Mouse (Mus musculus) layer of hippocampus, postnatal 25 days (tissue): ENCODE measurements around the gene Dpep2nb. TPM values are rescaled to one million over a fixed set of nuclear protein-coding genes. Genes with fewer than 3 reads are reported as not detected.
A peak's percentile ranks its signal among the peaks of the same experiment; 100 is the strongest.
"Not testable (repeated sequence)": the region's sequence is repeated elsewhere in the genome, so short reads cannot be mapped to it uniquely, and the experiment has no call there.

Experiments used
- DNase-seq, 2 experiments: peaks; one replicate each; pipeline ENCODE4 v3.0.0; 2022; ENCODE audit warnings: mixed read lengths in 2 of 2, low spot score in 1 of 2; ENCODE audit errors: extremely low spot score in 1 of 2
- total RNA-seq, 2 experiments: library from RNA; stranded (reverse); gene quantifications; 2 replicates each; pipeline ENCODE4 v1.2.3; 2021

The Dpep2nb gene
- not detected for total RNA-seq

- no peak for DNase-seq
Measured at GRCm38 (mm10) chr8:106005875-106006274, at the start of gene Dpep2nb. TSS of gene Dpep2nb (minus strand) at chr8:106005975.

GRCm38 (mm10) chr8:106055038-106055437, 49.3 kb upstream of the Dpep2nb start:
- no peak for DNase-seq

GRCm38 (mm10) chr8:106054190-106054811, 48.5 kb upstream of the Dpep2nb start:
- no peak for DNase-seq

- no peak for DNase-seq
Measured at GRCm38 (mm10) chr8:106052510-106053089, 46.8 kb upstream of the Dpep2nb start.

GRCm38 (mm10) chr8:106051068-106051467, 45.3 kb upstream of the Dpep2nb start:
- DNase-seq = no peak

GRCm38 (mm10) chr8:106049840-106050239, 44.1 kb upstream of the Dpep2nb start:
- DNase-seq = no peak

GRCm38 (mm10) chr8:106047854-106048630, 42.3 kb upstream of the Dpep2nb start:
- DNase-seq = no peak

- DNase-seq = no peak
Measured at GRCm38 (mm10) chr8:106046872-106047559, 41.2 kb upstream of the Dpep2nb start.

GRCm38 (mm10) chr8:106044151-106044550, 38.4 kb upstream of the Dpep2nb start:
- no peak for DNase-seq

- DNase-seq = no peak
Measured at GRCm38 (mm10) chr8:106043055-106043454, 37.3 kb upstream of the Dpep2nb start.

GRCm38 (mm10) chr8:106040218-106040617, 34.4 kb upstream of the Dpep2nb start:
- DNase-seq = no peak

- DNase-seq = no peak
Measured at GRCm38 (mm10) chr8:106039605-106040004, 33.8 kb upstream of the Dpep2nb start.

- DNase-seq = no peak
Measured at GRCm38 (mm10) chr8:106038721-106039120, 32.9 kb upstream of the Dpep2nb start.

- peak; percentile 65 to 89 for DNase-seq
Measured at GRCm38 (mm10) chr8:106022483-106022882, 16.7 kb upstream of the Dpep2nb start.

GRCm38 (mm10) chr8:106018039-106018438, 12.3 kb upstream of the Dpep2nb start:
- no peak for DNase-seq

GRCm38 (mm10) chr8:106017130-106017529, 11.4 kb upstream of the Dpep2nb start:
- no peak for DNase-seq

GRCm38 (mm10) chr8:106016284-106016683, 10.5 kb upstream of the Dpep2nb start:
- DNase-seq = no peak

GRCm38 (mm10) chr8:106012203-106012602, 6.4 kb upstream of the Dpep2nb start:
- not testable (repeated sequence) for DNase-seq

- DNase-seq = no peak
Measured at GRCm38 (mm10) chr8:106011643-106011986, 5.8 kb upstream of the Dpep2nb start, which contains the start of gene Ddx28. TSS of gene Ddx28 (minus strand) at chr8:106011882.

- DNase-seq = peak; percentile 91 to 95
Measured at GRCm38 (mm10) chr8:106010748-106011642, 5.2 kb upstream of the Dpep2nb start.
